Mouse (Mus musculus): ENCODE results near the gene Serpina5.

Serpina5 gene

DNA sequence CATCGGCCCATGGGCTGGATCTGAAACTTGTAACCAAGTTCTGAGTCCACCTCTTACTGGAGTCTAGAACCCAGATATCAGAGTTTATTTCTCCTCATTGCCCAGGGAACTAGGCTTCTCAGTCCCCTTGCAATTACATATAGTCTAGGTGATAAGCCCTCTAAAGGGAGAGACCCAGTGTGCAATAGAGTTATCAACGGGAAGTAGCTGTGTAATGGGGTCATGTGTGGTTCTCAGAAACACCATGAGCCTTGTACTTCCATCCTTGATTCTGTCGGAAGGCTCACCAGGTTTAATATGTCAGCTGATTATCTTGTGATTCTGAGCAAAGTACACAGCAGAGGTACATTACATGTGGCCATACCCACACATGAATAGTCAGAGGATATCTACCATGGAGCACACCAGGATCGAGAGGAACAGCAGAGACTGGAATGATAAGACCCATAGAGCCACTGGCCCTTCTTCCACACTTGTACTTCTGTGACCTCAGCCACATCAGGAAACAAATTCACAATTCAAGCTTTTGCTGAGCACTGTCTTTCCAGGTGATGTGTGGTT is 39.7 kb downstream of the Serpina5 start:
- TF ChIP-seq POU5F1 (IDR thresholded peaks at IDR 0.05; ENCODE audit: borderline replicate concordance, low read length) (no peak), NANOG (IDR thresholded peaks at IDR 0.05; ENCODE audit: borderline replicate concordance, low read length) (no peak), CTCF (conservative IDR thresholded peaks at IDR 0.05; ENCODE audit: low read length) (no peak)
- no peaks in the 10 kb centered on the region for H3K36me3 ChIP-seq (ENCODE audit: insufficient read depth, low read length)
- no peaks in the 10 kb centered on the region for H3K4me1 ChIP-seq (replicated peaks; ENCODE audit: low read depth, low read length)
- H3K4me3 ChIP-seq (replicated peaks; ENCODE audit: low read length), result no peak overlapping the region
- H3K27me3 ChIP-seq (ENCODE audit: insufficient read depth, low read length), result no peaks in the 10 kb centered on the region
- no peaks in the 10 kb centered on the region for H3K9me3 ChIP-seq (ENCODE audit: low read length)

DNA sequence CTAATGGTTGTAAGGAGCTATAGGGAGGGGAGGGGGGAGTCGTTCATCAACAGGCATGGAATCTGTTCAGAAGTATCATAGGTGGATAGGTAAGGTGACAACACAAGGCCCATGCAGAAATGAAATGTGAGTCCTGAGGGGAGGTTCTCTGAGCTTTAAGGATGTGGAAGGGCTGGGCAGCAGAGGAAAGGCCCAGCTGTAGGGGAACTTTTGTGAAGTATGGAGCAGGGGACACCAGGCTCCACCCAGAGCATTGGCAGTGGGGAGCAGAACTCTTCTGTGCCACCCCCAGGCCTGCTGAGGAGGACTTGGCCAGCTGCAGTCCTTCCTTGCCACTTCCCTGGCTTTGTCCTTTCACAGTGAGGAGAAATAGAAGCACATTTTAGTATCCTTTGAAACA is 40.6 kb downstream of the Serpina5 start:
- Histone ChIP-seq H3K36me3 (ENCODE audit: insufficient read depth, low read length) (no peaks in the 10 kb centered on the region), H3K9me3 (ENCODE audit: low read length) (no peaks in the 10 kb centered on the region), H3K4me3 (replicated peaks; ENCODE audit: low read length) (no peak overlapping the region), H3K4me1 (replicated peaks; ENCODE audit: low read depth, low read length) (no peaks in the 10 kb centered on the region), H3K27me3 (ENCODE audit: insufficient read depth, low read length) (no peaks in the 10 kb centered on the region)
- no peak for TF ChIP-seq CTCF (conservative IDR thresholded peaks at IDR 0.05; ENCODE audit: low read length)
- TF ChIP-seq NANOG (IDR thresholded peaks at IDR 0.05; ENCODE audit: borderline replicate concordance, low read length), result no peak
- TF ChIP-seq POU5F1 (IDR thresholded peaks at IDR 0.05; ENCODE audit: borderline replicate concordance, low read length), result no peak

DNA sequence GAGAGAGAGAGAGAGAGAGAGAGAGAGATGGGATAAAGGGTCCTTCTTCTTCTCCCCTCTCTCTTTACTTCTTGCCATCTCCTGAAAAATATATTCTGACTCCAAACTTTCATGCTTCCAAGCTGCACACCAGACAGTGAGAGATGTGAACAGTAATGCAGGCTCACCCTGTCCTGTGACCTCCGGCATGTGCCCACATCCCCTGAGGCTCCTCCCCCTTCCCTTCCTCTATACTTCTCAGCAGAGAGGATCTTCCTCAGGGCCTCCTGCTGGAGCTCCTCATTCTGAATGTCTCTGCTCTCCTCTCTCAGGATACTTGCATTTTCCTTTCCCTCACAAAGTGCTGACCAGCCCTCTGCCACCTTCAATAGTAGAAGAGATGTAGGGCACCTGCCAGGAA is 41.5 kb downstream of the Serpina5 start:
- TF ChIP-seq NANOG (IDR thresholded peaks at IDR 0.05; ENCODE audit: borderline replicate concordance, low read length) (no peak), POU5F1 (IDR thresholded peaks at IDR 0.05; ENCODE audit: borderline replicate concordance, low read length) (no peak), CTCF (conservative IDR thresholded peaks at IDR 0.05; ENCODE audit: low read length) (no peak)
- Histone ChIP-seq H3K36me3 (ENCODE audit: insufficient read depth, low read length) (no peaks in the 10 kb centered on the region), H3K4me1 (replicated peaks; ENCODE audit: low read depth, low read length) (no peaks in the 10 kb centered on the region), H3K4me3 (replicated peaks; ENCODE audit: low read length) (no peak overlapping the region), H3K27me3 (ENCODE audit: insufficient read depth, low read length) (no peaks in the 10 kb centered on the region), H3K9me3 (ENCODE audit: low read length) (no peaks in the 10 kb centered on the region)

GRCm38 (mm10) chr12:104143286-104143685 is 42.4 kb downstream of the Serpina5 start:
- H3K36me3 ChIP-seq (ENCODE audit: insufficient read depth, low read length), result no peaks in the 10 kb centered on the region
- no peaks in the 10 kb centered on the region for H3K9me3 ChIP-seq (ENCODE audit: low read length)
- H3K27me3 ChIP-seq (ENCODE audit: insufficient read depth, low read length), result no peaks in the 10 kb centered on the region
- no peak overlapping the region for H3K4me3 ChIP-seq (replicated peaks; ENCODE audit: low read length)
- TF ChIP-seq POU5F1 (IDR thresholded peaks at IDR 0.05; ENCODE audit: borderline replicate concordance, low read length), result no peak
- TF ChIP-seq NANOG (IDR thresholded peaks at IDR 0.05; ENCODE audit: borderline replicate concordance, low read length), result no peak
- no peak for TF ChIP-seq CTCF (conservative IDR thresholded peaks at IDR 0.05; ENCODE audit: low read length)
- H3K4me1 ChIP-seq (replicated peaks; ENCODE audit: low read depth, low read length), result no peaks in the 10 kb centered on the region

GRCm38 (mm10) chr12:104145571-104145970 is 44.7 kb downstream of the Serpina5 start:
- Histone ChIP-seq H3K27me3 (ENCODE audit: insufficient read depth, low read length) (no peaks in the 10 kb centered on the region), H3K4me3 (replicated peaks; ENCODE audit: low read length) (no peak overlapping the region), H3K4me1 (replicated peaks; ENCODE audit: low read depth, low read length) (no peaks in the 10 kb centered on the region), H3K9me3 (ENCODE audit: low read length) (no peaks in the 10 kb centered on the region), H3K36me3 (ENCODE audit: insufficient read depth, low read length) (no peaks in the 10 kb centered on the region)
- TF ChIP-seq NANOG (IDR thresholded peaks at IDR 0.05; ENCODE audit: borderline replicate concordance, low read length), result no peak
- no peak for TF ChIP-seq CTCF (conservative IDR thresholded peaks at IDR 0.05; ENCODE audit: low read length)
- no peak for TF ChIP-seq POU5F1 (IDR thresholded peaks at IDR 0.05; ENCODE audit: borderline replicate concordance, low read length)

DNA sequence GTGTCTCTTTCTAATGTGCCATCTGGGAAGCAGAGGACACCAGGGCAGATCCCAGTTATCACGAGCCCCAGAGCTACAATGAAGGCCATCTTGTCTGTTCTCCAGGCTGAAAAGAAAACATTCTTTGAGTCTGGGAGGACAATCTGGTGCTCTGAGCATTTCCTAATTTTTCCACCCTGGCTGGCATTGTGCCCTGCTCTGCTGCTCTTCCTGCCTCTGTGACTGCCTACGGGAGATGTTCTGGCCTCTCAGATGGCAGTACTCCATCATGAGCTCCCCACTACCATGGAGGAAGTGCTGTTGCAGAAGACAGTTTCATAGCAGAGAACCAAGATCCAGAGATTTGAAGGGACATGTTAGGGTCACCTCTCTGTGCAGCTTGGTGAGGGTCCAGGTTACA is 51.1 kb downstream of the Serpina5 start:
- Histone ChIP-seq H3K27me3 (ENCODE audit: insufficient read depth, low read length) (no peaks in the 10 kb centered on the region), H3K4me1 (replicated peaks; ENCODE audit: low read depth, low read length) (no peaks in the 10 kb centered on the region), H3K36me3 (ENCODE audit: insufficient read depth, low read length) (no peaks in the 10 kb centered on the region), H3K9me3 (ENCODE audit: low read length) (peaks cover 8% of the 10 kb centered on the region; the same call in 1 of the 2 replicates), H3K4me3 (replicated peaks; ENCODE audit: low read length) (no peak overlapping the region)
- TF ChIP-seq NANOG (IDR thresholded peaks at IDR 0.05; ENCODE audit: borderline replicate concordance, low read length), result no peak
- TF ChIP-seq CTCF (conservative IDR thresholded peaks at IDR 0.05; ENCODE audit: low read length), result no peak
- TF ChIP-seq POU5F1 (IDR thresholded peaks at IDR 0.05; ENCODE audit: borderline replicate concordance, low read length), result no peak

DNA sequence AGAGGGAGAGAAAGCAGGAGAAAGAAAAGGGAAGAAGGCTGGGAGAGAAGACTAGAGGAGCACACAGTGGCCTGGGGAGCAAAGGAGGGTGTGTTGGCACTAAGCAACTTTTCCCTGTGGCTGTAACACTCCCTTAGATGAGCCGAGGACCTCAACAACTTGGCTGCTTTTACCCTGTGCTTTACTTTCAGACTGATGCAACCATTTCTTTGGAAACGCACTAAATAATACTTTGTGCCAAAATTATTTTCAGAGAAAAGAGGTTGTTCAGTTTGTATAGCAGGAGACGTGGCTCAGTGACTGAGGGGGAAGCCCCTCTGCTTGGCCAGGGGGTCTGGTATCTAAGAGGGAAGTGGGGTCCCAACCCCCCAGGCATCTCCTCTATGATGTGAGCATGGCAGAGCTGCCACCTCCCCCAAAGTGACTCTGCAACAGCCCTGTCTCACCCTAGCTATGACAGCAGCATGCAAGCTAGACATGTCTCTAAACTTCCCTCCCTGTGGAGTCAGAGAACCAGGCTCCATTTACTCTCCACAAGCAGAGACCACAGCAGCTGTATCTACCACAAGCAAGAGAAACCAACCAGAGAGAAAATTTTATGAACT is 52.2 kb downstream of the Serpina5 start:
- no peaks in the 10 kb centered on the region for H3K27me3 ChIP-seq (ENCODE audit: insufficient read depth, low read length)
- no peak for TF ChIP-seq NANOG (IDR thresholded peaks at IDR 0.05; ENCODE audit: borderline replicate concordance, low read length)
- TF ChIP-seq POU5F1 (IDR thresholded peaks at IDR 0.05; ENCODE audit: borderline replicate concordance, low read length), result no peak
- TF ChIP-seq CTCF (conservative IDR thresholded peaks at IDR 0.05; ENCODE audit: low read length), result no peak
- no peaks in the 10 kb centered on the region for H3K4me1 ChIP-seq (replicated peaks; ENCODE audit: low read depth, low read length)
- no peaks in the 10 kb centered on the region for H3K36me3 ChIP-seq (ENCODE audit: insufficient read depth, low read length)
- H3K9me3 ChIP-seq (ENCODE audit: low read length), result peaks cover 8% of the 10 kb centered on the region; the same call in 1 of the 2 replicates
- no peak overlapping the region for H3K4me3 ChIP-seq (replicated peaks; ENCODE audit: low read length)

GRCm38 (mm10) chr12:104153656-104154055 is 52.7 kb downstream of the Serpina5 start, which contains the start of gene Serpina3c:
Serpina3c (minus strand) TSS chr12:104153870.
- Histone ChIP-seq H3K4me1 (replicated peaks; ENCODE audit: low read depth, low read length) (no peaks in the 10 kb centered on the region), H3K4me3 (replicated peaks; ENCODE audit: low read length) (no peak within 1 kb of the TSS), H3K9me3 (ENCODE audit: low read length) (peaks cover 8% of the 10 kb centered on the region; the same call in 1 of the 2 replicates), H3K36me3 (ENCODE audit: insufficient read depth, low read length) (no peaks in the 10 kb centered on the region), H3K27me3 (ENCODE audit: insufficient read depth, low read length) (no peaks in the 10 kb centered on the region)
- TF ChIP-seq POU5F1 (IDR thresholded peaks at IDR 0.05; ENCODE audit: borderline replicate concordance, low read length) (no peak), CTCF (conservative IDR thresholded peaks at IDR 0.05; ENCODE audit: low read length) (no peak), NANOG (IDR thresholded peaks at IDR 0.05; ENCODE audit: borderline replicate concordance, low read length) (no peak)

All from E14TG2a.4 (cell line).